Mouse (Mus musculus) CD4-positive naive resting alpha-beta T cell, adult 57 days (primary cell): Measurements from ENCODE around the gene Ist1. TPM values are rescaled to one million over a fixed set of nuclear protein-coding genes. Genes with fewer than 3 reads are reported as not detected.

Source experiments
- total RNA-seq: library from RNA; stranded (reverse); gene quantifications from one replicate; pipeline ENCODE4 v1.2.4, GENCODE M21; 2023

Gene Ist1
- 90.7 TPM for total RNA-seq

DNA sequence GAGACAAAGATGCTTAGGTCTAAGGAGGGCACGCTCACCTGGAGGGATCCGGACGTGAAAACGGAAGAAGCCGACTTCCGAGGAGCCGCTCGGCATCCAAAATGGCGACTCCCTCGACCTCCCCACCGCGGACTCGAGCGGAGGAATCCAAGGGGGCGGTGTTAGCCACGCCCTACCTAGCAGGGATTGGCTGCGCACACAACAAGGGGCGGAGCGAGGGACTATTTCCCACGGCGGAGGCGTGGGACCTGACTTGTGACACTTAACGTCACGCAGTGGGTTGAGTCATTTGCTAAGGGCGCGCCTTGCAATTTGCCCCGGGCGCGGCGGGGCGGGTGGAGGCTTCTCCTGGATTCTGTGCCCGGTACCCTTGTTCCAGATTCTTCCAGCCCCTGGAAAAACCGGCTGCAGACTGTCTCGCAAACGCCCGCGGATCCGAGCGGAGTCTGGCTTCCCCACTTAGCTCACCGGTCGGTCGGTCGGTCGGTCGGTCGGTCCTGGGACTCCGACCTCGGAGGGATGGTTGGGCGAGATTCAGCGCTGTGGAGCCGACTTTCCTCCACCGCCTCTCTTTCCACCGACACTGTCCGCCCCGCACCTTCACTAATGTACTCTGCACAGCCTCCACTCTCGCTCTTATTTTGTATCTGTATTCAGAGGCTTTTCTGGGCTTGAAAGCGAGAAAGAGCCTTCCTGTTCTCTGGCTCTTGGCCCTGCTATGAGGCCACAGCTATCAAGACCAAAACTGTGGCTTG lies at the start of gene Ist1:
TSS of gene Ist1 (minus strand) at position 115 of the 755 bp plus-strand sequence.

DNA sequence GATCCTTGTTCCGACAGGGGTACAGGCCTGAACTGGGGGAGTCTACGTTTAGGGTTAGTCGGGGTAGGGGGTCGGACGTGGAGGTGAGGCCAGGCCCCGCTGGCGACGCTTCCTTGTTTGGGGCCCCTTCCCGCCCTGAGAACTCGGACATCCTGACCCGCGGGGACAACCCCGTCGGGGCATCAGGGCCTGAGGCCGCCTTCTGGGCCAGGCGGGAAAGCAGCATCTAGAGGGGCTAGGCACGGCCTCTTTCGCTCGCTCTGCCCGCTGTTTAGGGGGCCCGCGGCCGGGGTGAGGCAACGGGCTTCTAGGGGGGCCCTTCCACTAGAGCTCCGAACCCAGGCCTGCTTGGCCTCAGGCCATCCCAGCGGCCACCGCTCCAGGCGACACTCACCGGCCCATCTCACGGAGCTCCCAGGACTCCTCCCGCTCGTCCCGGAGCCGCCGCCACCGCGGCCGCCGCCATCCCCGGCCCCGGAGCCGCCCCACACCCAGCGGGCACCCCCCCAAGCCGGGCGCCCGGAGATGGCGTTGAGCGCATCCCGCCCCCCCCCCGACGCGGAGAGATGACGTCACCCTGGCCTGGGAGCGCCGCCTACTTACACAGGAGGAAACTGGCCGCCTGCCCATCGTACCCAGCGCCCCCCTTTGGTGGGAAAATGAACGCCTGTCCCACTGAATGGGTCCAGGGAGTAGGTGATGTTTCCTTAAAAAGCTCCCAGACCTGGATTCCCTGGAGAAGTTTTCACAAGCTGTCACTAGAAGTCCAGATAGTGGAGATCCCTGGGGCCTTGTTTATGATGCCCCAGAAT lies 44.4 kb upstream of the Ist1 start, which contains the start of gene Atxn1l:
TSS of gene Atxn1l (minus strand) at position 503 of the 812 bp plus-strand sequence.

DNA sequence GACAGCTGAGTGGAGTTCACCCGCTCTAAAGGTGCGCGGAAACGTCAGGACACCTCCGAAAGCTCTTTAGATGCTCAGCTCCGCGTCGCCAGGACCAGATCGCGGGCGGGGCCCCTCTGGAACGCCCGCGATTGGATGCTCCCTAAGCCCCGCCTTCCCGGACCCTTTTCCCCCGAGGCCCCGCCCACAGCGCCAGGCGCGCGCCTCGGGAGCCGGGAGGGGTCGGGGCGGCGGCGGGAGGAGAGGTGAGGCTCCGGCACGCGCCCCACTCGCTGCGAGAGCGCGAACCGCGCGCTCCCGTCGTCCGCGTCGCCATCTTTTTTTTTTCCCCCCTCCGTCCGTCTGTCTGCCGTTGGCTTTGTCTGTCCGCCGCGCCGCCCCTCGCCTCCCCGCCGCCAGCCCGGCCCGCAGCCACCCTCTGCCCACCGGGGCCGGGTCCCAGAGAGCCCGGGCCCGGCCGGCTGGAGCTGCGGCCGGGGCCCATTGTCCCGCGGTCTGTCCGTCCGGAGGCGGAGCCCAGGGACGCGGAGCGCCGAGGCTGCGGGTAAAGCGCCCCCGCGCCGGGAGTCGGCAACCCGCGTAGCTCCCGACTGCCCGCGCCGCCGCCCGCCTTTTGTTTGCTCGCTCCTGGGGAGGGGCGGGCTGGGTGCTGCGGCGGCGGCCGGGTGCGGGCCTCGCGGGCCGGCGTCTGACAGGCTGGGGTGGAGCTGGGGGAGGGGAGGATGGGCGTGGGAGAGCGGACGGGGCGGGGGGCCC lies 12.4 kb upstream of the Ist1 start, which contains the start of gene Zfp821:
TSS of gene Zfp821 (plus strand) at position 227 of the 756 bp plus-strand sequence.

Other genes starting within 250 kb of the Ist1 start
- not detected for gene Pmfbp1, start 199.2 kb downstream of the Ist1 start, total RNA-seq
- gene Dhx38, start 127.4 kb downstream of the Ist1 start, total RNA-seq = 73.8 TPM
- gene Txnl4b, start 127.4 kb downstream of the Ist1 start, total RNA-seq = 5.0 TPM
- 1.0 TPM for gene Hp, start 114.1 kb downstream of the Ist1 start, total RNA-seq
- gene Dhodh, start 84.6 kb downstream of the Ist1 start, total RNA-seq = 24.7 TPM
- 0.47 TPM for gene Pkd1l3, start 78.7 kb downstream of the Ist1 start, total RNA-seq
- 2.6 TPM for gene Zfp821, start 12.3 kb upstream of the Ist1 start, total RNA-seq
- 26.6 TPM for gene Atxn1l, start 44.5 kb upstream of the Ist1 start, total RNA-seq
- gene Ap1g1, start 85.3 kb upstream of the Ist1 start, total RNA-seq = 79.0 TPM
- gene Phlpp2, start 175.3 kb upstream of the Ist1 start, total RNA-seq = 6.5 TPM